Mouse (Mus musculus): Measurements from ENCODE around the gene Mrpl39.

GRCm38 (mm10) chr16:84717618-84718248 is 17.8 kb downstream of the Mrpl39 start:
- TF ChIP-seq CTCF (IDR thresholded peaks at IDR 0.05; ENCODE audit: extremely low read depth, insufficient read depth, insufficient read length, insufficient replicate concordance) (no peak), POLR2A (IDR thresholded peaks at IDR 0.05; ENCODE audit: low read depth, low read length) (no peak)

Data from spleen, adult 2 months (tissue).